18 mouse cellular contexts compared by ENCODE assay signal in the genomic region with DNA sequence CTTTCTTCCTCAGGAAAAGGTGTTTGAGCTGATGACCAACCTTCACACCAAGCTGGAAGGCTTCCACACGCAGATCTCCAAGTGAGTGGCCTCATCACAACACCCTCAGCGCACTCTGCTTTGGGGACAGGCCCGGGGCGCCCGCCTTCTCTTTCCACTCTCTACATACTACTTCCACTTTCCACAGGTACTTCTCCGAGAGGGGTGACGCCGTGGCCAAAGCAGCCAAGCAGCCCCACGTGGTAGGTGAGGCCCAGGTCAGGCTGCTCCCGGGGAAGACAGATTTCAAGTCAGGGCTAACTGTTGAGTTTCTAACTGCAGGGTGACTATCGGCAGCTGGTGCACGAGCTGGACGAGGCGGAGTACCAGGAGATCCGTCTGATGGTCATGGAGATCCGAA. TPM values are rescaled to one million over a fixed set of nuclear protein-coding genes. Genes with fewer than 3 reads are reported as not detected.
"Had no signal": no experiment of that assay in that cellular context is flagged by ENCODE, and none has a peak within 500 bp of the region (broad histone marks: within the 10 kb centered on the region; RNA-seq: fewer than 3 reads in every experiment).

No protein-coding gene starts in this region.

- DNase-seq: lung, adult 2 months; lung, postnatal 14 days; lung, postnatal 36 days; right cerebral cortex, postnatal 14 days; thymus, adult 2 months; thymus, postnatal 25 days had no signal

- H3K4me3 ChIP-seq: lung, embryonic 15.5 days; megakaryocyte, embryonic 14.5 days; midbrain, embryonic 13.5 days; midbrain, embryonic 15.5 days; neural tube, embryonic 12.5 days; stomach, embryonic 15.5 days had no signal

- H3K9me3 ChIP-seq: lung, embryonic 15.5 days; megakaryocyte, embryonic 14.5 days; midbrain, embryonic 13.5 days; midbrain, embryonic 15.5 days; neural tube, embryonic 12.5 days; stomach, embryonic 15.5 days had no signal

- H3K4me2 ChIP-seq: lung, embryonic 15.5 days; midbrain, embryonic 11.5 days; midbrain, embryonic 13.5 days; midbrain, embryonic 15.5 days; neural tube, embryonic 12.5 days; stomach, embryonic 15.5 days had no signal

- H3K9ac ChIP-seq: lung, embryonic 15.5 days; midbrain, embryonic 13.5 days; midbrain, embryonic 15.5 days; neural tube, embryonic 12.5 days; stomach, embryonic 15.5 days had no signal

- H3K27me3 ChIP-seq: megakaryocyte, embryonic 14.5 days; midbrain, embryonic 13.5 days; midbrain, embryonic 15.5 days; neural tube, embryonic 12.5 days; stomach, embryonic 15.5 days had no signal

- H3K27ac ChIP-seq: lung, embryonic 15.5 days; macrophage; midbrain, embryonic 13.5 days; midbrain, embryonic 15.5 days; neural tube, embryonic 12.5 days; stomach, embryonic 15.5 days; stomach, postnatal 0 days had no signal

- ATAC-seq: lung, postnatal 0 days; midbrain, embryonic 13.5 days; midbrain, embryonic 15.5 days had no signal

RNA-seq across cellular contexts. Expression of a gene that starts 5.3 kb away (rescaled TPM):
- total RNA-seq: monocyte, adult 5-6 weeks; neutrophil, adult 5-6 weeks had no signal
- polyA plus RNA-seq: macrophage; midbrain, embryonic 11.5 days; midbrain, embryonic 13.5 days had no signal
